Mouse (Mus musculus): ENCODE measurements around the gene Plekhh3.
A peak's percentile ranks its signal among the peaks of the same experiment; 100 is the strongest.
"Not testable (repeated sequence)": the region's sequence is repeated elsewhere in the genome, so short reads cannot be mapped to it uniquely, and the experiment has no call there.

The Plekhh3 gene

DNA sequence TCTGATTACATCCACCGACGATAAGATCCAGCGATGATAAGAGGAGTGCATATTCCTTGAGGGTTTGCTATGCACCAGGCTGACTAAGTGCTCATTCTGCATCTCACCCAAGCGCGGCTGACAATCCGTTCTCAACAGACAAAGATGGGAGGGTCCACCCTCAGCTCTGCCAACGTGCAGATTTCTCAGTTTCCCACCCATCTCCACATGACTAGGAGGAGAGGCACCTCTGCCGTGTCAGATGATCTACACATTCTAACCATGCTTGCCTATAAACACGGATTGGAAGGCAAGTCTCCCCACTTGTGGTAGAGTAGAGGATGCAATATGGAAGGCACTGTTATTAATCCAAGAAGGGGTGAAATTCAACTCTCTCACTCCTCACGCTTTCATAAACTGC, 22.4 kb downstream of the Plekhh3 start:
- no peak for DNase-seq

GRCm38 (mm10) chr11:101146377-101146776, 24.8 kb downstream of the Plekhh3 start:
- DNase-seq = peak; percentile 56

- DNase-seq = peak; percentile 79
Measured at GRCm38 (mm10) chr11:101143338-101144225, 27.6 kb downstream of the Plekhh3 start.

- no peak for DNase-seq
Measured at GRCm38 (mm10) chr11:101142215-101142967, 28.8 kb downstream of the Plekhh3 start.

DNA sequence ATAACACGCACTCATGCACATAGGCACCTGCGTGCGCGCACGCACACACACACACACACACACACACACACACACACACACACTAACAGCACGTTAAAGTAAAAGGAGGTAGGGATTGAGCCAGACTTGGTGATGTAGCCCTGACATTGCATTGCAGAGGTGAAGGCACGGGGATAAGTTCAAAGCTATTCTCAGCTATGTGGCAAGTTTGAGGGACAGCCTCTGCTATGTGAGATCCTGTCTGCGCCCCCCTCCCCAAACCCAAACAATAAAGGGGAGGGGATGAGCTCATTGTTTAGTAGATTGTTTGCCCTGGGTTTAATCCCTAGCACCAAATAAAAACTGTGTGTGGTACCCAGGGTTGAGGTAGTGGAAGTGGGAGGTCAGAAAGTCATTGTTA, 30.1 kb downstream of the Plekhh3 start:
- no peak for DNase-seq

DNA sequence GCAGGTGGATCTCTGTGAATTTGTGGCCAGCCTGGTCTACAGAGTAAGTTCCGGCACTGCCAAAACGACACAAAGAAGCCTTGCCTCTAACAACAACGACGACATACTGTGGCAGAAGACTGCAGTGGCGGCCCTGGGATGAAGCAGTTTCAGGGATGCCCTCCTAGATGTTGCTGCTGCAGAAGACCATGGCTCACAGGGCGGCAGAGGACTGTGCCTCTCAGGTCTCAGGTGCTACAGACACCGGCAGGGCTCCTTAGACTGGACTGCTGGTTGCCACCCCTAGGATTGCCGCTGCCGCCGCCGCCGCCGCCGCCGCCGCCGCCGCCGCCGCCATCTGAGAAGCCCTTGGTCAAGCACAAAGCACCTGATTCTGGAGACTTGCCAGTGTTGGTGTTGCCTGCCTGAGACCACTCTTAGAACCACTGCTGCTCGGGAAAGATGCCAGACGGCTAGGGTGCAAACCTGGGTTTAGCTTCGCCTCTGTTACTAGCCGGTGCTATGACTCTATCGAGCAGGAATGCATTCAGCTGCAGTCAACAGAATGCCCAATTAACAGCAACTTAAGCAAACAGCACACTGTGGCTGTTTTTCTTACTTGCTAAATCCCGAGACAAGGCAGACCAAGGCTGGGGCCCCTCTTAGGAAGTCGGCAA, 30.9 kb downstream of the Plekhh3 start:
- no peak for DNase-seq

DNA sequence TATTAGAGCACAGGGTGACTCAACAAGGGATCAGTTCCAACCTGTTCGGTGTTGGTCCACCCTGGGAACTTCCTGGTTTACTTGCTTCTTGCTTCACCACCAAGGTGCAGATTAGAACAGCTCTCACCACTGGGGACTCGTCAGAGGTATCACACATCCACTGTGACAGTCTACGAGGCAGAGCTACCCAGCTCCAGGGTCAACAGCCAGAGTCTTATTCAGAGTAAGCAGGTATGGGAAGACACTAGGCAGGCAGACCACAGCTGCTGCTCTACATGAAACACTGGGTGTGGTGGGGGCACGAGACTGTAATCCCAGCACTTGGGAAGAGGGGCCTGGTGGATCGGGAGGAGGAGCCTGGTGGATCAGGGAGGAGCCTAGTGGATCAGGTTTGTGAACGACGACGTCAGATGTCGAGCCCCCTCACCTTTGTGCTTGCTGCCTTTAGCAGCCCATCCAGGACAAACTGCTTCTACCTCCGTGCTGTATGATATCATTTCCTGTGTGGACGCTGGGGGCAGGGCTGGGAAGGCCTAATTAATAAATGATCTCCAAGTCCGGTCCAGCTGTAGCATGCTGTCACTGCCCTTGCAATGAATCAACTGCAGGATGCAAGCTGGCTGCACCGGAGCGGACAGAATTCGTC, 32.5 kb downstream of the Plekhh3 start:
- DNase-seq = peak; percentile 74

DNA sequence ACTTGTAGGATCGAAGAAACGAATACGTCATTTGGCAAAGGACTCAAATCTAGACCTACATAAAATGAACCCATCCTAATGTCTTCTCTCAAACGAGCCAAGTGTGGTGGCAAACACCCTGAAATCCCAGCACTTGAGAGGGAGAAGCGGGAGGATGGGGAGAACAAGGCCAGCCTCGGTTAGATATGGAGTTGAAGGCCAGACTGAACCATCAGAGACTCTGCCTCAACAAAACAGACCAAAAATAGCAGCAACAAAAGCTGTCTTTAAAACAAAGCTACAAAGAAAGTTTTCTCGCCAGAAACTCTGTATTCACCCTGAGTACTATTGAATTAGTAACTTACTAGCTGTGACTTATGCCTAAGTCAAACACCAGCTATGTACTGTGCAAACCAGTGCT, 34.2 kb downstream of the Plekhh3 start:
- no peak for DNase-seq

GRCm38 (mm10) chr11:101134217-101134865, 36.8 kb downstream of the Plekhh3 start:
- DNase-seq = no peak

DNA sequence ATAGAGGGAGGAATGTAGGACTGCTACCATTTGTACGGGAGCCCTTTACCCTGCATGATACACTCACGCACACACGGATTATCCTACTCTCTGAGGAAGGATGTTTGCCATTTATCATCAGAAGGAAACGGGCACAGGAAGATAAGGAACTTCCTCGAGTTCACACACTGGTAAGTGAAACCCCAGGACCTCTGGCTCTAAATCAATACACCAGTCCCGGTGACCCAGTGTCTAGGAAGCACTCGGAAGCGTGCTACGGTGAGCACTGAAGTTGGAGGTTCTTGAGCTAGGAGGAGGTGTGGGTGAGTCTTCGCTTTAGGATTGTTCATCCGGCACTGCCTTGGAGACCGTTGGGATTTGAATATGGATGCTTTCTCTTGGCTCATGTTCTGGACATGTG, 38.1 kb downstream of the Plekhh3 start:
- DNase-seq = no peak

- DNase-seq = peak; percentile 47
Measured at GRCm38 (mm10) chr11:101131701-101132100, 39.5 kb downstream of the Plekhh3 start.

DNA sequence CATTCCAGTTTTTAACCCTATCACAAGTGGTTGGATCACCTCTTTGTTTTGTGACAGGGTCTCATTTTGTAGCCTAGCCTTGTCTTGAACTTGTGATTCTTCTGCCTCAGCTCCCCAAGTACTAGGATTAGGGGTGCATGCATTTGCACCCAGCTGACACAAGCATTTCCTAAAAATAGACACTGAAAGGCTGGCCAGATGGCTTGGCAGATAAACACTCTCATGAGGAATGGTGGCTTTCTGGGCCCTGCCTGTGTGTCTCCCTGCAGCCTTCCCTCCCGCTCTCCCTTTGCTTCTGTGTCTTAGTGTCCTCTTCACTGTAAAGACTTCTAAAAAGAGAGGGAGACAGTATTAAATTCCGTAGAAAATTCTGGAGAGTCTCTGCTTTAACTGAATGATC, 40.0 kb downstream of the Plekhh3 start:
- DNase-seq = no peak

DNA sequence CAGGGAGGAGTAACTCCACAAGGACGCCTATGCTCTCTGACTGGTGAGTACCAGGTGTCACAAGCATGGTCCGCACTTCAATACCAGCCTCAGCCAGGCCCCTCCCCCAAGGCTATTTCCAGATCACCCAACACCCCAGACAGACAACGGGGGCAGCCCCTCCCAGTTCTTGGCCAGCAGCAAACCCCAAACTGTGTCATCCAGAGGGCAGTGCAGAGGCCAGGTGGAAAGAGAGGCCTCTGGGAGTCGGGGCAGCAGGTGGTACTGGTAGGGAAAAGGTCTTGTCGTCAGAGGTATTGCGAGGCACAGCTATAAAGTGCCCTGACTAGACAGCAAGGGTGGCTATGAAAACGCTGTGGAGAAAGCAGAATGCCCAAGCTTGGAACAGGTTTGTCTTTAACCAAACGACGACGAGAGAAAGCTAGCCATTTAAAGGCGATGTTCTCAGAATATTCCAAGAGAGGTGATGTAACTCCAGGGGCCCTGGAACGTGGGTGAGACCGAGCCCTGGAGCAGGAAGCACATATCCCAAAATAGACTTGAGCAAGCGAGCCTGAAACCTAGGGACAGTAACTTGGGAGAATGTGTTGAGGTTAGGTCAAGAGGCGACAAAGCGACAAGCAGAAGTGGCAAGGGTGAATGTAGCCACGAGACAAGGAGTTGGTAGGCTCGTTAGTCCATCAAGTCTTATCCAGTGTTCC, 40.9 kb downstream of the Plekhh3 start:
- no peak for DNase-seq

- no peak for DNase-seq
Measured at GRCm38 (mm10) chr11:101128996-101129577, 42.1 kb downstream of the Plekhh3 start.

DNA sequence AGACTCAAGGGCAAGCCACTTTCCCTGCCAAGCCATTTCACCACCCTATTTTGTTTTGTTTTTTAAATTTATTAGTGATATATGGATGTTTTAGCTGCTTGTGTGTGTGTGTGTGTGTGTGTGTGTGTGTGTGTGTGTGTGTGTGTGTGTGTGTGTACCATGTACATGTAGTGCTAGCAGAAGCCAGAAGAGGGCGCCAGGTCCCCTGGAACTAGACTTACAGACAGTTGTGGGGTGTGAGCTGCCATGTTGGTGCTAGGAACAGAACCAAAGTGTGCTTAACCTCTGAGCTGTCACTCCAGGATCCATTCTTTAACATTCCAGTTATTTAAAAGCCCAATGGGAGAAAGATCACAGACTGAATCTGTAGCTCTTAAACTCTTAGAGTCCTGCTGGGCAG, 44.1 kb downstream of the Plekhh3 start:
- DNase-seq = no peak

DNA sequence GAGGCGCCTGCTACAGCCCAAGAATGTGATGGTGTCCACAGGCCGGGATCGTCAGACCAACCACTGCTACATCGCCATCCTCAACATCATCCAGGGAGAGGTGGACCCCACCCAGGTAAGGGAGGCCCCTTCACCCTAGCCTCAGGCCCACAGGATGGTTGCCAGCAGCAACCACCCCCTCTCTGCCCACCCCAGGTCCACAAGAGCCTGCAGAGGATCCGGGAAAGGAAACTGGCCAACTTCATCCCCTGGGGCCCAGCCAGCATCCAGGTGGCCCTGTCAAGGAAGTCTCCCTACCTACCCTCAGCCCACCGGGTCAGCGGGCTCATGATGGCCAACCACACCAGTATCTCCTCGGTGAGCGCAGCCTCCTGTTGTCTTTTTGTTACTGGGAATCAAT, 46.1 kb downstream of the Plekhh3 start:
- not testable (repeated sequence) for DNase-seq

- DNase-seq = not testable (repeated sequence)
Measured at GRCm38 (mm10) chr11:101124494-101124893, 46.7 kb downstream of the Plekhh3 start.

GRCm38 (mm10) chr11:101120545-101121188, 50.5 kb downstream of the Plekhh3 start:
- no peak for DNase-seq

GRCm38 (mm10) chr11:101119761-101120544, 51.2 kb downstream of the Plekhh3 start, which contains the start of the genes Retreg3 and Tubg1:
Gene Retreg3, minus strand, starts transcription at chr11:101119893.
Gene Tubg1, plus strand, starts transcription at chr11:101119938.
- peak; percentile 99 for DNase-seq
